Mouse (Mus musculus) frontal cortex, postnatal 10 days (tissue): Measurements from ENCODE around the gene Tmem150b.
A peak's percentile ranks its signal among the peaks of the same experiment; 100 is the strongest.

Experiments used
- DNase-seq, 2 experiments: peaks; one replicate each; pipeline ENCODE4 v3.0.0; 2022; ENCODE audit warnings: low spot score in 2 of 2, mixed read lengths in 1 of 2

The Tmem150b gene

GRCm38 (mm10) chr7:4725169-4725568 is at the start of gene Tmem150b:
Gene Tmem150b, minus strand, starts transcription at chr7:4725249.
- no peak for DNase-seq

GRCm38 (mm10) chr7:4771202-4771601 is 46.2 kb upstream of the Tmem150b start, which contains the start of gene Fam71e2:
Gene Fam71e2, minus strand, starts transcription at chr7:4771302.
- no peak for DNase-seq

GRCm38 (mm10) chr7:4764946-4765710 is 40.1 kb upstream of the Tmem150b start:
- DNase-seq: no peak

- no peak for DNase-seq
These were observed 34.6 kb upstream of the Tmem150b start for GRCm38 (mm10) chr7:4759670-4760069.

GRCm38 (mm10) chr7:4752821-4753570 is 27.9 kb upstream of the Tmem150b start, which contains the start of gene Cox6b2:
Gene Cox6b2, minus strand, starts transcription at chr7:4753094.
- peak; percentile 72 to 76 for DNase-seq

- peak; percentile 18 to 19 for DNase-seq
These were observed 27.1 kb upstream of the Tmem150b start for GRCm38 (mm10) chr7:4751971-4752820.

- DNase-seq: no peak
These were observed 24.1 kb upstream of the Tmem150b start for GRCm38 (mm10) chr7:4749169-4749568.

GRCm38 (mm10) chr7:4748321-4748720 is 23.3 kb upstream of the Tmem150b start:
- DNase-seq: no peak

- DNase-seq: no peak
These were observed 22.3 kb upstream of the Tmem150b start for GRCm38 (mm10) chr7:4747156-4747899.

GRCm38 (mm10) chr7:4746326-4746980 is 21.4 kb upstream of the Tmem150b start:
- no peak for DNase-seq

GRCm38 (mm10) chr7:4744886-4745285 is 19.8 kb upstream of the Tmem150b start:
- DNase-seq: no peak

GRCm38 (mm10) chr7:4743354-4743753 is 18.3 kb upstream of the Tmem150b start:
- no peak for DNase-seq

- DNase-seq: no peak
These were observed 17.4 kb upstream of the Tmem150b start for GRCm38 (mm10) chr7:4742482-4742819.

GRCm38 (mm10) chr7:4741672-4742481 is 16.8 kb upstream of the Tmem150b start:
- DNase-seq: no peak

- DNase-seq: peak; percentile 22 to 44
These were observed 16.1 kb upstream of the Tmem150b start for GRCm38 (mm10) chr7:4741151-4741550.

- no peak for DNase-seq
These were observed 15.3 kb upstream of the Tmem150b start for GRCm38 (mm10) chr7:4740309-4740727.

- peak; percentile 99 for DNase-seq
These were observed 14.7 kb upstream of the Tmem150b start, which contains the start of gene Kmt5c for GRCm38 (mm10) chr7:4739544-4740275. Gene Kmt5c, plus strand, starts transcription at chr7:4740115.

- DNase-seq: no peak
These were observed 14.0 kb upstream of the Tmem150b start for GRCm38 (mm10) chr7:4739041-4739543.

- no peak for DNase-seq
These were observed 7.9 kb upstream of the Tmem150b start for GRCm38 (mm10) chr7:4732968-4733392.
